Mouse (Mus musculus): ENCODE measurements at regions not wholly inside any gene's neighbourhood (a gene's known extent, or its start where the extent isn't known, plus 50 kb on each side); places are given as distances from the start of the nearest gene placed in this dataset.
"Not testable (repeated sequence)": the region's sequence is repeated elsewhere in the genome, so short reads cannot be mapped to it uniquely, and the experiment has no call there.

DNA sequence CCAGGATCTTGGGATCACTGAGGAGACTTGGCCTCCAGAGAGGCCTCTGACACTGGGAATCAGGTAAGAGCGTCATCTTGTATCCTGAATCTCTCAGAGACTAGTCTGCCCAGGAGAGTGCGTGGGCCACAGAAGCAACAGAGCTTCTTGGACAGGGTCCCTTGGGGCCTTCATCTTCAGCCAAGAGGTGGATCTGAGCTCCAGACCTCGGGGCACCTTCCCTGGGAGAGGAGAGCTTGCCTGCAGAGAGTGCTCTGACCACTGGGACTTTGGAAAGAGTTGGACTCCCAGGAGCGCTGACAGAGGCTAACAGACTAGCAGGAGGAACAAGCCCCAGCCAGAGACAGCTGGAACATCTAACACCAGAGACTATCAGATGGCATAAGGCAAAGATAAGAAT is 73.9 kb upstream of the Gm15319 start:
- not testable (repeated sequence) for ATAC-seq; H3K4me3 ChIP-seq (ENCODE audit: low read length); H3K4me2 ChIP-seq (ENCODE audit: low read depth, low read length); H3K27me3 ChIP-seq (ENCODE audit: insufficient read depth, low read length); H3K36me3 ChIP-seq (ENCODE audit: insufficient read depth, low read length); H3K27ac ChIP-seq; H3K4me1 ChIP-seq (ENCODE audit: insufficient read depth, low read length); DNase-seq (ENCODE audit: low spot score); H3K9ac ChIP-seq (replicated peaks; ENCODE audit: low read length); H3K9me3 ChIP-seq (ENCODE audit: low read length)
- WGBS: 67% methylated on average over 4 of the region's 4 CpGs

DNA sequence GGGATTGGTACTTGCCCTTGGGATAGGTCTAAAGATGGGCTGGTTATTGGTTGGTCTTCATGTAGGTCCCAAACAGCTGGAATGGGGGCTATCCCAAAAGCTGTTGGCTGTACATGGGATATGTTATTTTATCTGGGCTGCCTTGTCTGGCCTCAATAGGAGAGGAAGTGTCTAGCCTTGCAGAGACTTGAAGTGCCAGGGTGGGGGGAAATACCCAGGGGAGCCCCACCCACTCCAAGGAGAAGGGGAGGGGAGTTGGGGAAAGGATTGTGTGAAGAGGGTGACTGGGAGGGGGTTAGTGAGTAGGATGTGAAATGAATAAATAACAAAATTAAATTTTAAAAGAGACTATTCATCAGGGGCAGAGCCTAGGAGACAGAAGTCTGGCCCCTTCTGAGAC is 70.2 kb upstream of the Gm15319 start:
- H3K36me3 ChIP-seq (ENCODE audit: insufficient read depth, low read length); H3K4me3 ChIP-seq (ENCODE audit: low read length); DNase-seq (ENCODE audit: low spot score); H3K4me1 ChIP-seq (ENCODE audit: insufficient read depth, low read length); H3K9me3 ChIP-seq (ENCODE audit: low read length); H3K4me2 ChIP-seq (ENCODE audit: low read depth, low read length); H3K27me3 ChIP-seq (ENCODE audit: insufficient read depth, low read length); ATAC-seq; H3K27ac ChIP-seq; H3K9ac ChIP-seq (replicated peaks; ENCODE audit: low read length): not testable (repeated sequence)

DNA sequence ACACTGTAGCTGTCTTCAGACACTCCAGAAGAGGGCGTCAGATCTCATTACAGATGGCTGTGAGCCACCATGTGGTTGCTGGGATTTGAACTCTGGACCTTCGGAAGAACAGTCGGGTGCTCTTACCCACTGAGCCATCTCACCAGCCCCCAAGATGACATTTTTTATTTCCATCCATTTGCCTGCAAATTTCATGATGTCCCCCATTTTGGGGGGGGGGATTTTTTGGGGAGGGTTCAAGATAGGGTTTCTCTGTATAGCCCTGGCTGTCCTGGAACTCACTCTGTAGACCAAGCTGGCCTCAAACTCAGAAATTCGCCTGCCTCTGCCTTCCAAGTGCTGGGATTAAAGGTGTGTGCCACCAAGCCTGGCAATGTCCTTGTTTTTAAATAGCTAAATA is 66.5 kb upstream of the Gm15319 start:
- not testable (repeated sequence) for H3K4me3 ChIP-seq (ENCODE audit: low read length); H3K27me3 ChIP-seq (ENCODE audit: insufficient read depth, low read length); DNase-seq (ENCODE audit: low spot score); H3K27ac ChIP-seq; H3K9ac ChIP-seq (replicated peaks; ENCODE audit: low read length); H3K36me3 ChIP-seq (ENCODE audit: insufficient read depth, low read length); H3K4me1 ChIP-seq (ENCODE audit: insufficient read depth, low read length); ATAC-seq; H3K4me2 ChIP-seq (ENCODE audit: low read depth, low read length); H3K9me3 ChIP-seq (ENCODE audit: low read length)
- WGBS: 92% methylated on average over 2 of the region's 4 CpGs

DNA sequence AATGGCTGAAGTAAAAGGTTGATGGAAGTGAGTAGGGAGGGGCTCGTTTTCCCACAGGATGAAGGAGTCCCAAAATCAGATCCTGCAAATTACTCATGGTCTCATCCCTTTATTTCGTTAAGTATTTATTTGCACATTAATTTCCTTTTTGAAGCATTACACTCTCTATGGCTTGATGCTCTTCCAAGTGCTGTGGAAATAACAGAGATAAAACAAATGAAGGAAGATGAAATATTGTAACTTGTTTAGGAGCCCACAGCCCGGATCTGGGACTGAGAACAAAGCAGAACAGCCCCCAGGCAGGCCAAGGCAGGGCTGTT is 61.9 kb upstream of the Gm15319 start:
- peak; percentile 3 for DNase-seq (ENCODE audit: low spot score)
- H3K27ac ChIP-seq; H3K27me3 ChIP-seq (ENCODE audit: insufficient read depth, low read length); H3K9me3 ChIP-seq (ENCODE audit: low read length); H3K4me1 ChIP-seq (ENCODE audit: insufficient read depth, low read length); H3K4me2 ChIP-seq (ENCODE audit: low read depth, low read length); H3K36me3 ChIP-seq (ENCODE audit: insufficient read depth, low read length); H3K9ac ChIP-seq (replicated peaks; ENCODE audit: low read length); ATAC-seq: not testable (repeated sequence)
- H3K4me3 ChIP-seq (ENCODE audit: low read length): peak overlapping the region; percentile 43
- 32% methylated on average over 3 of the region's 3 CpGs for WGBS

DNA sequence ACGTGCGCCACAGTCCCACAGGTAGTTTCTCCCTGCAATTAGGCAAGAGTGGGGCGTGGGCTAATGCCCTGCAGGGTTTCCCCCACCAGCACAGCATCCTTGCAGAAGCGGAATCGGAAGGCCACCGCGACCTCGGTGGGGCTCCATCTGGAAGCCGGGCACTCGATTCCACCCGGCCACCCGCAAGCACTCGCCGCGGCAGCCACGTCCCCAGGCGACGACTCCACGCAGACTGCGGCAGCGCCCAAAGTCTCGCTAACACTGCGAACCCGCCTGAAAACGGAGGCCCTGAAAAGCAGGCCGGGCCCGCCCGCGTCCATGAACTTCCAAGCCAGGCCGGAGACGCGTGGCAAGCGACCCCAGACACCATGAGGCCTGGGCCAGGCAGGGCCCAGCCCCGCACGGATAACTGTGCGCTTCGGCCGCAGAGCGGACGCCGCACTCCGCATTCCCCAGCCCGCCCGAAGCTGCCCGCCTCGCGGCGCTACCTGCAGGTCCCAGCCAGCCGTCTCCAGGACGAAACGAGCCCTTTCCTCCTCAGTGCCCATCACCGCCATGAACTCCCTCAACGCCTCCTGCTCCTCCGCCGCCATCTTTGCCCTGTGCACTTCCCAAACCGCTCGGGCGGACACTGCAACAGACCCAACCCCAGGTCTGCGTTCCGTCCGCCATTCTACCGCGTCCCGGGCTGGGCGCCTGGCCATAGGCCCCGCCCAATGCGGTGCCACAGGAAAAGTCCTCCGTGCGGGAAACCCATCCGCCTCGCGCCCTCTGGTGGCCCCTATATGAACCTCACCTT is 61.3 kb upstream of the Gm15319 start:
- peak overlapping the region; percentile 43 for H3K4me3 ChIP-seq (ENCODE audit: low read length)
- WGBS: 7% methylated on average over 64 of the region's 72 CpGs
- ATAC-seq (peak; percentile 100), DNase-seq (ENCODE audit: low spot score) (peak; percentile 100)
- H3K9me3 ChIP-seq (ENCODE audit: low read length); H3K4me1 ChIP-seq (ENCODE audit: insufficient read depth, low read length); H3K27me3 ChIP-seq (ENCODE audit: insufficient read depth, low read length); H3K36me3 ChIP-seq (ENCODE audit: insufficient read depth, low read length); H3K9ac ChIP-seq (replicated peaks; ENCODE audit: low read length): not testable (repeated sequence)
- peak overlapping the region; percentile 51 for H3K27ac ChIP-seq
- H3K4me2 ChIP-seq (ENCODE audit: low read depth, low read length): peak overlapping the region; percentile 38; the same call in 1 of the 2 replicates
- peak; percentile 84 for TF ChIP-seq CTCF (IDR thresholded peaks at IDR 0.05; ENCODE audit: low read depth)

DNA sequence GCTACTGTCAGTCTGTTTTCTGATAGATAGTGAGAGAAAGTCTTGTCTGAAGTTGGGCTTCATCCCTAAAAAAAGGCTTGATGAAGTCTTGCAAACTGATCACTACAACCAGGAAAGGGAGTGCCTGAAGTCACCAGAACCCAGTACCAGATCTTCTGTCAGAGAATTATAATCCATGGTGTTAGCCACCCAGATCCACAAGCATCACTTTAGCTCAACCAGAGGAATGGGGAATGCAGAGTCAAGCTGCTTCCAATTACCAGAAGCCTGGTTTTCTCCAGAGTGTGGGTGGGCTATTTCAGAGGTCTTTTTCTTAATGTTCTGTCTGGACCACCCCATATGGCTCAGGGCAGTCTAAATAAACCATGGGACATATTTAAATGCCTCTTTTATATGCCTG is 57.8 kb upstream of the Gm15319 start:
- not testable (repeated sequence) for H3K27me3 ChIP-seq (ENCODE audit: insufficient read depth, low read length); H3K9me3 ChIP-seq (ENCODE audit: low read length); ATAC-seq; H3K36me3 ChIP-seq (ENCODE audit: insufficient read depth, low read length); H3K27ac ChIP-seq; DNase-seq (ENCODE audit: low spot score); H3K4me1 ChIP-seq (ENCODE audit: insufficient read depth, low read length); H3K4me2 ChIP-seq (ENCODE audit: low read depth, low read length); H3K9ac ChIP-seq (replicated peaks; ENCODE audit: low read length); H3K4me3 ChIP-seq (ENCODE audit: low read length)
